Mouse (Mus musculus): ENCODE results near the gene Tenm3.

DNA sequence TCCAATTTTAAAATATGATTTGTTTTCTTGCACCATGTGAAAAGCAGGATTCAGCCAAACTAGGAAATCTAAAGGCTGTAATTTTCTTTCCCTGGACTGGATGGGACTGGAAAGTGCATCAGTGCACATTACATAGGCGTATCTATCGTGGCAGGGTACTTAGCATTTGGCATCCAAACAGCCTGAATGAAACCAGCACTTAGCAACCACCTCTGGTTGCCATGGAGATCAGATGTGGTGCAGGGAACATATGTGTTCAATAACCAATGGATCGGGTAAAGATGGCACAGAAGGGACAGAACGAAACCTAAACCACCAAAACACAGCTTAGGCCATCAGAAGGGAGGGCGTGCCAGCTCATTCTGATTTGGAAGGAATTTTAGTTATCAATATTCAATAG lies 376.1 kb downstream of the Tenm3 start:
- TF ChIP-seq CTCF (IDR thresholded peaks at IDR 0.05; ENCODE audit: control insufficient read depth, insufficient read depth, insufficient read length) (no peak), MAX (IDR thresholded peaks at IDR 0.05) (no peak), FOSL1 (IDR thresholded peaks at IDR 0.05; ENCODE audit: insufficient read depth, low read length, poor library complexity, severe bottlenecking) (no peak)
